Mouse (Mus musculus) layer of hippocampus, adult 18-20 months (tissue): ENCODE measurements around the gene Arl15. TPM values are rescaled to one million over a fixed set of nuclear protein-coding genes. Genes with fewer than 3 reads are reported as not detected.

Experiments
- DNase-seq, 2 experiments: peaks; one replicate each; pipeline ENCODE4 v3.0.0; 2022; ENCODE audit warnings: low spot score in 2 of 2
- total RNA-seq, 2 experiments: library from RNA; stranded (reverse); gene quantifications; 2 replicates each; pipeline ENCODE4 v1.2.3; 2021

Arl15 gene
- total RNA-seq, 2 experiments from 2014 or later = 57.4 to 61.0 TPM

GRCm38 (mm10) chr13:114138921-114139320 is 344.6 kb downstream of the Arl15 start:
- DNase-seq = peak in 1 of 2 experiments; percentile 60

DNA sequence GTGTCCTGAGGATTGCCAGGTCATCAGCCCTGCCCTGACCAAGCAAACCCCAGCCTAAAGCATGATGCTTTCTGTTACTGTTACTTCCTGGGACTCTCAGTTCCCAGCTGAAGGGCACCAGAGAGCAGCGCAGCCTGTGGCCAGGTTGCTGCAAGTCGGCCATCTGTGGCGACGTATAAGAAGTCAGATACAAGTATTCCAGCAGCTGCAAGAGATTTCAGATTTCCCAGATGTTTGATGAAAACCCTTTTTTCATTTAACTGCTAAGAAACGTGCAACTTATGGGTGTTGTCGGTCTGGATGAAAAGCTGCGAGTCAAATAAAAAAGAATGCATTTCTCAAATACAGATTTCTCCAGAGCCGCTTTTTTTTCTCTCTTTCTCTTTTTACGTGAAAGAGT is 345.3 kb downstream of the Arl15 start:
- no peak for DNase-seq

- no peak for DNase-seq
Measured at GRCm38 (mm10) chr13:114142826-114143225, 348.5 kb downstream of the Arl15 start.

- DNase-seq = no peak
Measured at GRCm38 (mm10) chr13:114143247-114143646, 348.9 kb downstream of the Arl15 start.

GRCm38 (mm10) chr13:114144052-114145046 is 350.0 kb downstream of the Arl15 start:
- no peak for DNase-seq

GRCm38 (mm10) chr13:114145249-114145648 is 350.9 kb downstream of the Arl15 start:
- no peak for DNase-seq

GRCm38 (mm10) chr13:114150856-114151697 is 356.8 kb downstream of the Arl15 start:
- no peak for DNase-seq

DNA sequence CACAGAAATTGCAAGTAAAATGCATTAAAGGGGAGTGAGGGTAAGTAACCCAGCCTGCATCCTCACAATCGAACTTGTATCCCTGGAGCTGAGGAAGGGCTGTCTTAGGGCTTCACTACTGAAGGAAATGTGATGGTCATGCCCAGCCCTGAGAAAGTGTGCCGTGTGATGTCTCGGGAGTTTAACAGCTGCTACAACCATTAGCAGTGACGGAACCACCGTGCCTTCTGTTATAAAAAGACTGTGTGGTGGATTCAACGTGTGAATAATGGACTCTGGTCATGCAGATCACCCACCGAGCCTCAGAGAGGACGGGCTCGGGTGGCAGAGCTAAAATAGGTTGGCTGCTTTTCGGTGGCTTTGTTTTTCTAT is 357.4 kb downstream of the Arl15 start:
- DNase-seq = no peak

DNA sequence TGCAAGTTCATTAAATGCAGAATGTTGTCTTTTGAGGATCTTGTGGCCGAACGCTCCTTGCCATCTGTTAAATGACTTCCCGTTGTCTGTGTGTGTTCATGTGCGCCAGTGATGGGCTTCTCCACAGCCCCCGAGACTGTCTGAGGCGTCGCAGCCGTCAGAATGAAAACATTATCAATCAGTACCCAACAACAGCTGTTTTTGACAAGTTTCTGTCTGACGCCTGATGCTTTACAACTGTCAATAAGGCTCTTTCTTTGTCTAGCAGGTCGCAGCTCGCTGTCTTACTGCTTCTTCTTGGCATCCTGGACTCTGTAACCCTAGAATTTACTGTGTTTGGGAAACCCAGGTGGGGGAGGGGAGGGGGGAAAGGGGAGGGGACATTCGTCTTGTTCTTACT is 362.4 kb downstream of the Arl15 start:
- no peak for DNase-seq

- no peak for DNase-seq
Measured at GRCm38 (mm10) chr13:114158111-114158730, 363.9 kb downstream of the Arl15 start.

GRCm38 (mm10) chr13:114159634-114160391 is 365.5 kb downstream of the Arl15 start:
- DNase-seq = no peak

DNA sequence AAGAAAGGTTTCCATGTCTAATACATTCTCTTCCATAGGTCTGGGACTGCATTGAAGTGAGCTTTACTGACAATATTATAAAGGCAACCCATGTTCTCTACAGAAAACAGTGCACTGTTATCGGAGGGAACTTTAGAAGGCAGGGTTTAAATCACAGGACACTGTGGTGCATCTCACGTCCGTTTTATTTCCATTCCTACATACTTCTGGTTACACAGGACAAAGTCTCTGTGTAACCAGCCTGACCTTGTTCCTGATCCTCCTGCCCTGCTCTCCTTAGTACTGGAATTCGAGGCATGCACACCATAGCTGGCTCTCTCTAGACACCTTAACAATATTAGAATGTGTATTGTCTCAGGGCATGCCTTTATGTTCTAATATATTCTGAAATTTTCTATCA is 368.4 kb downstream of the Arl15 start:
- DNase-seq = no peak

GRCm38 (mm10) chr13:114165616-114166015 is 371.3 kb downstream of the Arl15 start:
- no peak for DNase-seq

- peak in 1 of 2 experiments; percentile 18 for DNase-seq
Measured at GRCm38 (mm10) chr13:114166439-114167183, 372.3 kb downstream of the Arl15 start.

DNA sequence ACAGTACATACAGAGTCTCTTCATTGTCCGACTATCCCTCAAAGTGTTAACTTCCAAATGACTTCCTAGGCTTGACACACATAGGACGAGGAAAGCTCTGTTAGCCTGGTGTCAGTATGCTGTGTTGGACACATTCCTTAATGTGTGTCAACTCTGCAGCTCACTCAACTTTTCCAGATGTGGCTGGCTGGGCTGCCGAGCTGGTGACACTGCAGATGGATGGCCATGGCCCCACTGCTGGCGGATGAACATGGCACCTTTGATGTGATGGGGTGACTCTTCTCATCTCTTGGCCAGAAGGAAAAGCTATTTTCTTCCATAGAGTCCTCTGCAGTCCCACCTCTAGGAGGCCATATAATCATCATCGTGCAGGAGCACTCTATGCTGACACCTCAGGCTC is 375.8 kb downstream of the Arl15 start:
- no peak for DNase-seq

- DNase-seq = no peak
Measured at GRCm38 (mm10) chr13:114171465-114171864, 377.2 kb downstream of the Arl15 start.

- no peak for DNase-seq
Measured at GRCm38 (mm10) chr13:114188107-114188506, 393.8 kb downstream of the Arl15 start.

GRCm38 (mm10) chr13:114188801-114189200 is 394.5 kb downstream of the Arl15 start:
- no peak for DNase-seq

DNA sequence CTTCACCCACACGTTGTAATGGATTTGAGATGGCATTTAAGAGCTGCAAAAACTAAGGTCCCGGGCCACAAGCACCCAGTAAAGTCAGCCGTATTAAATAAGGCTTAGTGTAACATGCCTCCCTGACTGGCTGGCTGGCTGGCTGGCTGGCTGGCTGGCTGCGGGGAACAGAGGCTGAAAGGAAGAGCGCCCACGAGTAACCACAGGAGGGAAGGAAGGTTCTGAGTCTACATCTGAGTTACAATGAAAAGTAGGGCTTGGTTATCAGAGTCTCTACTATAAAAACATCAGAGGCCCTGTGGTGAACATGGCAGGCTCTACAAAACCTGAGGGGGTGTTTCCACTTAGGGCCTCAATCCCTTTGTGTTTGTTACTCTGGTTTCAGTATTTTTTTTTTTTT is 395.1 kb downstream of the Arl15 start:
- no peak for DNase-seq

GRCm38 (mm10) chr13:114190898-114191297 is 396.6 kb downstream of the Arl15 start:
- no peak for DNase-seq
